Mouse (Mus musculus): ENCODE data around the gene Cavin3. TPM values are rescaled to one million over a fixed set of nuclear protein-coding genes. Genes with fewer than 3 reads are reported as not detected.

Cavin3 gene
- total RNA-seq, 2 experiments from 2014 or later: 0.75 TPM; not detected in 1

DNA sequence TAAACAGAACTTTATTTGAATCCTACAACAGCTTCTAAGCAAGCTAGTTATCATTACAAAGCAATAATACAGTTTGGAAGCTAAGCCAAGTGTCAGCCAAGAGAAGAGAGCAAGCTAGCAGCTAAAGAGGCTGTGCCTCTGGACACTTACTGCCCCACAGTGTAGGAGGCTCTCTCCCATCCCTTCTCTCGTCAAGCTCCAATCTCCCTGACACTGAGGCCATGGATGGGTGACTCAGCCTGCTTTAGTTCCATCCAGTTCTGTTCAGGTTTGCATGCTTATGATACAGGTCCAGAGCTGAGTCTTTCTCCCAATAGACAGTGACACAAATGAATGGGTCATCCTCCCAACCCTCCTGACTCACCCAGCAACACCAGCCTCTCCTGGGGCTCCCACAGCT, 50.0 kb downstream of the Cavin3 start:
- no peak for ATAC-seq (replicated peaks; ENCODE audit: low FRiP score, low TSS enrichment, poor library complexity, severe bottlenecking)

Other genes starting within 250 kb of the Cavin3 start
- not detected in 2 replicates for gene Olfr688, start 194.2 kb downstream of the Cavin3 start, total RNA-seq (2014; fragmentation: Nextera tagmentation)
- gene Olfr688, start 194.2 kb downstream of the Cavin3 start, total RNA-seq (2017): not detected in 2 replicates
- gene Olfr689, start 171.1 kb downstream of the Cavin3 start, total RNA-seq (2014; fragmentation: Nextera tagmentation): not detected in 2 replicates
- gene Olfr689, start 171.1 kb downstream of the Cavin3 start, total RNA-seq (2017): not detected in 2 replicates
- not detected in 2 replicates for gene Olfr690, start 148.2 kb downstream of the Cavin3 start, total RNA-seq (2014; fragmentation: Nextera tagmentation)
- gene Olfr690, start 148.2 kb downstream of the Cavin3 start, total RNA-seq (2017): not detected in 2 replicates
- gene Olfr691, start 140.0 kb downstream of the Cavin3 start, total RNA-seq (2014; fragmentation: Nextera tagmentation): not detected in 2 replicates
- gene Olfr691, start 140.0 kb downstream of the Cavin3 start, total RNA-seq (2017): not detected in 2 replicates
- not detected in 2 replicates for gene Olfr692, start 114.1 kb downstream of the Cavin3 start, total RNA-seq (2014; fragmentation: Nextera tagmentation)
- not detected in 2 replicates for gene Olfr692, start 114.1 kb downstream of the Cavin3 start, total RNA-seq (2017)
- gene Gm5901, start 107.3 kb downstream of the Cavin3 start, total RNA-seq (2014; fragmentation: Nextera tagmentation): not detected in 2 replicates
- gene Gm5901, start 107.3 kb downstream of the Cavin3 start, total RNA-seq (2017): not detected in 2 replicates
- 24.6 and 31.9 TPM in 2 replicates for gene Fam160a2, start 82.2 kb downstream of the Cavin3 start, total RNA-seq (2014; fragmentation: Nextera tagmentation)
- 9.8 and 15.1 TPM in 2 replicates for gene Fam160a2, start 82.2 kb downstream of the Cavin3 start, total RNA-seq (2017)
- gene Cnga4, start 77.7 kb downstream of the Cavin3 start, total RNA-seq (2014; fragmentation: Nextera tagmentation): not detected in 2 replicates
- gene Cnga4, start 77.7 kb downstream of the Cavin3 start, total RNA-seq (2017): not detected in 2 replicates
- gene Cckbr, start 56.6 kb downstream of the Cavin3 start, total RNA-seq (2014; fragmentation: Nextera tagmentation): not detected in 2 replicates
- not detected in 2 replicates for gene Cckbr, start 56.6 kb downstream of the Cavin3 start, total RNA-seq (2017)
- gene Smpd1, start 72.1 kb upstream of the Cavin3 start, total RNA-seq (2014; fragmentation: Nextera tagmentation): 17.5 and 17.6 TPM in 2 replicates
- gene Smpd1, start 72.1 kb upstream of the Cavin3 start, total RNA-seq (2017): 17.1 and 20.1 TPM in 2 replicates
- not detected in 2 replicates for gene Apbb1, start 99.4 kb upstream of the Cavin3 start, total RNA-seq (2014; fragmentation: Nextera tagmentation)
- 0.56 TPM in 1 of 2 replicates, not detected in the other for gene Apbb1, start 99.4 kb upstream of the Cavin3 start, total RNA-seq (2017)
- gene Hpx, start 117.8 kb upstream of the Cavin3 start, total RNA-seq (2014; fragmentation: Nextera tagmentation): not detected in 2 replicates
- gene Hpx, start 117.8 kb upstream of the Cavin3 start, total RNA-seq (2017): not detected in 2 replicates
- 12.0 and 13.4 TPM in 2 replicates for gene Trim3, start 151.3 kb upstream of the Cavin3 start, total RNA-seq (2014; fragmentation: Nextera tagmentation)
- gene Trim3, start 151.3 kb upstream of the Cavin3 start, total RNA-seq (2017): 0.84 and 3.5 TPM in 2 replicates
- 61.3 and 68.5 TPM in 2 replicates for gene Timm10b, start 157.8 kb upstream of the Cavin3 start, total RNA-seq (2014; fragmentation: Nextera tagmentation)
- 56.7 and 98.8 TPM in 2 replicates for gene Timm10b, start 157.8 kb upstream of the Cavin3 start, total RNA-seq (2017)
- gene Arfip2, start 158.1 kb upstream of the Cavin3 start, total RNA-seq (2014; fragmentation: Nextera tagmentation): 32.1 and 35.3 TPM in 2 replicates
- gene Arfip2, start 158.1 kb upstream of the Cavin3 start, total RNA-seq (2017): 58.9 and 67.3 TPM in 2 replicates
- gene Gm45799, start 158.3 kb upstream of the Cavin3 start, total RNA-seq (2014; fragmentation: Nextera tagmentation): 0.15 and 6.2 TPM in 2 replicates
- 5.2 TPM in 1 of 2 replicates, not detected in the other for gene Gm45799, start 158.3 kb upstream of the Cavin3 start, total RNA-seq (2017)
- gene Dnhd1, start 168.5 kb upstream of the Cavin3 start, total RNA-seq (2014; fragmentation: Nextera tagmentation): 0.47 and 0.90 TPM in 2 replicates
- 0.19 and 0.76 TPM in 2 replicates for gene Dnhd1, start 168.5 kb upstream of the Cavin3 start, total RNA-seq (2017)